Mouse (Mus musculus) forebrain, embryonic 11.5 days (tissue): ENCODE results near the gene Wdr78. TPM values are rescaled to one million over a fixed set of nuclear protein-coding genes. Genes with fewer than 3 reads are reported as not detected.

Experiments
- ATAC-seq: fragments of 200-750 bp; cut with Nextera tagmentation; replicated peaks from 2 replicates; pipeline ENCODE4 v1.8.0; 2017; ENCODE audit warnings: moderate TSS enrichment; ENCODE audit not compliant: low FRiP score
- DNase-seq: peaks from one replicate; pipeline ENCODE4 v3.0.0-alpha.2; 2017; ENCODE audit warnings: low spot score
- H3K27ac ChIP-seq: fragments of 300-500 bp; sonication (generic); 2 replicates; pipeline ENCODE4 v1.5.1; 2014; ENCODE audit warnings: low read depth, low read length
- H3K27me3 ChIP-seq: fragments of 300-500 bp; sonication (generic); 2 replicates; pipeline ENCODE4 v1.6.1; 2014; ENCODE audit warnings: mild to moderate bottlenecking, low read length, mixed read lengths; ENCODE audit not compliant: control insufficient read depth, insufficient read depth
- H3K36me3 ChIP-seq: fragments of 300-500 bp; sonication (generic); 2 replicates; pipeline ENCODE4 v1.6.1; 2014; ENCODE audit warnings: mild to moderate bottlenecking, low read length, moderate library complexity, mixed read lengths; ENCODE audit not compliant: control insufficient read depth, insufficient read depth
- H3K4me1 ChIP-seq: fragments of 300-500 bp; sonication (generic); replicated peaks from 2 replicates; pipeline ENCODE4 v1.6.1; 2014; ENCODE audit warnings: low read length, mixed read lengths; ENCODE audit not compliant: control insufficient read depth, insufficient read depth
- H3K4me2 ChIP-seq: fragments of 300-500 bp; sonication (generic); 2 replicates; pipeline ENCODE4 v1.6.1; 2014; ENCODE audit warnings: low read depth, mild to moderate bottlenecking, low read length, moderate library complexity, mixed read lengths; ENCODE audit not compliant: severe bottlenecking
- H3K4me3 ChIP-seq: fragments of 300-500 bp; sonication (generic); 2 replicates; pipeline ENCODE4 v1.5.1; 2014; ENCODE audit warnings: low read depth, low read length
- H3K9ac ChIP-seq: fragments of 300-500 bp; sonication (generic); 2 replicates; pipeline ENCODE4 v1.6.1; 2014; ENCODE audit warnings: low read length
- H3K9me3 ChIP-seq: fragments of 300-500 bp; sonication (generic); 2 replicates; pipeline ENCODE4 v1.6.1; 2016; ENCODE audit warnings: low read length, mixed read lengths; ENCODE audit not compliant: control insufficient read depth
- WGBS: fragments of 180-500 bp; shearing (Covaris S2); extraction: QIAGEN DNeasy Blood & Tissue Kit; methylation state at CpG from one replicate; pipeline ENCODE4 v1.1.7; 2014; 5-methylcytosine and 5-hydroxymethylcytosine counted together
- polyA plus RNA-seq: library from polyadenylated mRNA; unstranded; fragments of >200 nt; fragmentation: Nextera tagmentation; extraction: Ambion mirVana; gene quantifications from 2 replicates; pipeline ENCODE4 v1.2.1, GENCODE M21; 2014

Gene Wdr78
- 5.9 and 6.9 TPM in 2 replicates for polyA plus RNA-seq

GRCm38 (mm10) chr4:103114184-103115111, at the start of gene Wdr78, which contains the start of gene Mier1:
Wdr78 (minus strand) TSS chr4:103114555.
Mier1 (plus strand) TSS chr4:103114390.
- H3K27me3 ChIP-seq: no peaks in the 10 kb centered on the region
- peak; percentile 98 for DNase-seq
- WGBS: under 1% methylated on average over 73 of the region's 90 CpGs
- H3K9ac ChIP-seq: peak within 1 kb of the TSS; percentile 91
- peaks cover 4% of the 10 kb centered on the region; the same call in 1 of the 2 replicates for H3K4me1 ChIP-seq
- ATAC-seq: peak; percentile 98
- H3K4me3 ChIP-seq: peak within 1 kb of the TSS; percentile 86
- H3K9me3 ChIP-seq: no peaks in the 10 kb centered on the region
- no peaks in the 10 kb centered on the region; the same call in 1 of the 2 replicates for H3K36me3 ChIP-seq
- H3K27ac ChIP-seq: peak within 1 kb of the TSS; percentile 100
- H3K4me2 ChIP-seq: peak within 1 kb of the TSS; percentile 61

GRCm38 (mm10) chr4:103158781-103159180, 44.4 kb upstream of the Wdr78 start:
- peaks cover 10% of the 10 kb centered on the region; the same call in 1 of the 2 replicates for H3K36me3 ChIP-seq
- no peaks in the 10 kb centered on the region for H3K27me3 ChIP-seq
- no peak overlapping the region for H3K9ac ChIP-seq
- no peak overlapping the region for H3K4me3 ChIP-seq
- H3K4me1 ChIP-seq: no peaks in the 10 kb centered on the region
- WGBS: 93% methylated on average over 4 of the region's 4 CpGs
- no peak overlapping the region for H3K27ac ChIP-seq
- no peaks in the 10 kb centered on the region for H3K9me3 ChIP-seq
- no peak for DNase-seq
- no peak overlapping the region for H3K4me2 ChIP-seq
- no peak for ATAC-seq

GRCm38 (mm10) chr4:103151946-103152345, 37.6 kb upstream of the Wdr78 start:
- H3K4me3 ChIP-seq: no peak overlapping the region
- no peak for DNase-seq
- 93% methylated on average over 5 of the region's 5 CpGs for WGBS

GRCm38 (mm10) chr4:103146339-103146738, 32.0 kb upstream of the Wdr78 start:
- ATAC-seq (0 out of 2 replicates have a peak, but pooled peaks have one; percentile 33), DNase-seq (peak; percentile 83)
- H3K9me3 ChIP-seq: no peaks in the 10 kb centered on the region
- no peak overlapping the region for H3K27ac ChIP-seq
- no peak overlapping the region for H3K4me3 ChIP-seq
- H3K27me3 ChIP-seq: no peaks in the 10 kb centered on the region
- no peaks in the 10 kb centered on the region for H3K4me1 ChIP-seq
- no peak overlapping the region for H3K4me2 ChIP-seq
- WGBS: 40% methylated on average over 5 of the region's 5 CpGs
- H3K36me3 ChIP-seq: no peaks in the 10 kb centered on the region; the same call in 1 of the 2 replicates
- no peak overlapping the region for H3K9ac ChIP-seq

More at GRCm38 (mm10) chr4:103151946-103152345, 37.6 kb upstream of the Wdr78 start:
- H3K4me1 ChIP-seq: no peaks in the 10 kb centered on the region
- no peak for ATAC-seq
- H3K27me3 ChIP-seq: no peaks in the 10 kb centered on the region
- H3K27ac ChIP-seq: no peak overlapping the region
- no peak overlapping the region for H3K9ac ChIP-seq
- H3K36me3 ChIP-seq: peaks cover 4% of the 10 kb centered on the region; the same call in 1 of the 2 replicates
- no peak overlapping the region for H3K4me2 ChIP-seq
- no peaks in the 10 kb centered on the region for H3K9me3 ChIP-seq

GRCm38 (mm10) chr4:103136946-103137345, 22.6 kb upstream of the Wdr78 start:
- ATAC-seq (no peak), DNase-seq (no peak)
- Histone ChIP-seq H3K9ac (no peak overlapping the region), H3K4me2 (no peak overlapping the region), H3K9me3 (no peaks in the 10 kb centered on the region), H3K4me3 (no peak overlapping the region), H3K27ac (no peak overlapping the region), H3K36me3 (no peaks in the 10 kb centered on the region), H3K27me3 (no peaks in the 10 kb centered on the region), H3K4me1 (no peaks in the 10 kb centered on the region)
- WGBS: 82% methylated on average over 1 of the region's 1 CpGs

- ATAC-seq: no peak
- Histone ChIP-seq H3K4me1 (no peaks in the 10 kb centered on the region), H3K4me2 (no peak overlapping the region), H3K27me3 (no peaks in the 10 kb centered on the region), H3K4me3 (no peak overlapping the region), H3K9me3 (no peaks in the 10 kb centered on the region), H3K9ac (no peak overlapping the region), H3K36me3 (peaks cover 2% of the 10 kb centered on the region; the same call in 1 of the 2 replicates), H3K27ac (no peak overlapping the region)
- DNase-seq: no peak
- WGBS: 92% methylated on average over 4 of the region's 4 CpGs
These were observed 12.2 kb upstream of the Wdr78 start for GRCm38 (mm10) chr4:103126533-103126932.

- no peaks in the 10 kb centered on the region for H3K36me3 ChIP-seq
- no peak overlapping the region for H3K4me2 ChIP-seq
- no peak for DNase-seq
- peaks cover 5% of the 10 kb centered on the region; the same call in 1 of the 2 replicates for H3K4me1 ChIP-seq
- no peak overlapping the region for H3K27ac ChIP-seq
- ATAC-seq: no peak
- no peaks in the 10 kb centered on the region for H3K9me3 ChIP-seq
- H3K4me3 ChIP-seq: no peak overlapping the region
- H3K27me3 ChIP-seq: no peaks in the 10 kb centered on the region
- H3K9ac ChIP-seq: no peak overlapping the region
These were observed 9.3 kb upstream of the Wdr78 start for GRCm38 (mm10) chr4:103123606-103124005.

GRCm38 (mm10) chr4:103123086-103123485, 8.7 kb upstream of the Wdr78 start:
- Histone ChIP-seq H3K36me3 (no peaks in the 10 kb centered on the region), H3K4me2 (no peak overlapping the region), H3K27ac (no peak overlapping the region), H3K9ac (no peak overlapping the region), H3K4me1 (peaks cover 5% of the 10 kb centered on the region; the same call in 1 of the 2 replicates), H3K9me3 (no peaks in the 10 kb centered on the region), H3K4me3 (no peak overlapping the region), H3K27me3 (no peaks in the 10 kb centered on the region)
- WGBS: 83% methylated on average over 2 of the region's 2 CpGs
- no peak for DNase-seq
- ATAC-seq: no peak
